Comparison of ENCODE assay signal across 9 mouse cellular contexts in the genomic region with DNA sequence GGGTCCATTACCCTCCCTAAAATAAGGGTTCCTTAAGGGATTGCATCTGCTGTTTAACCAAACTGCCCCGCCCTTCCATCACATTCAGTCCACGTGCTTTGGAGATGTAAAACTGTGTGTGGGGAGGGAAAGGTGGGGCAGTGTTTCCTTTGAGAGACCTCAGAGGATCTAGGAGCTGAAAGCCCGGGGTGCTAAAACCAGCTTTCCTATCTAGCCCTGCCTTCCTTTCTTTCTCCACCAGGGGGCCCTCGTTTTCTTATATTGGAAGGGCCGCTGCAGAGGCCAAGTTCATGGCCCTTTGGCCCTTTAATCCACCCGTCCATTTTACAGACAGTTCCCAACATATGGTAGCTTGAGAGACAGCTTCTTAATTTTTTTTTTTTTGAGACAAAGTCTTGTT. TPM values are rescaled to one million over a fixed set of nuclear protein-coding genes. Genes with fewer than 3 reads are reported as not detected.
DNase-seq lines count a peak whose midpoint lies in the region; ATAC-seq and TF ChIP-seq lines count a peak whose summit lies in the region.
"Had no signal": no experiment of that assay in that cellular context is flagged by ENCODE, and none has a peak within 500 bp of the region (broad histone marks: within the 10 kb centered on the region; RNA-seq: fewer than 3 reads in every experiment).

No protein-coding gene starts in this region.

- 3% methylated on average over 6 of the region's 6 CpGs for WGBS in intestine, embryonic 14.5 days
- WGBS in intestine, embryonic 16.5 days, result 2% methylated on average over 6 of the region's 6 CpGs
- WGBS in limb, embryonic 14.5 days, result 3% methylated on average over 6 of the region's 6 CpGs

- H3K4me1 ChIP-seq in intestine, embryonic 14.5 days (replicated peaks; ENCODE audit: control insufficient read depth, insufficient read depth, low read length), result peaks cover 36% of the 10 kb centered on the region
- H3K4me1 ChIP-seq in intestine, embryonic 16.5 days (ENCODE audit: control insufficient read depth, insufficient read depth, low read length), result peaks cover 29% of the 10 kb centered on the region
- peaks cover 28% of the 10 kb centered on the region for H3K4me1 ChIP-seq in limb, embryonic 14.5 days (ENCODE audit: control insufficient read depth, insufficient read depth, low read length)

- H3K27ac ChIP-seq in intestine, embryonic 14.5 days (ENCODE audit: low read depth), result no peak overlapping the region
- H3K27ac ChIP-seq in intestine, embryonic 16.5 days (ENCODE audit: low read length), result no peak overlapping the region
- H3K27ac ChIP-seq in limb, embryonic 14.5 days (replicated peaks; ENCODE audit: low read depth, low read length), result no peak overlapping the region
- H3K27ac ChIP-seq: lung, embryonic 15.5 days had no signal

- peak; percentile 83 for DNase-seq in intestine, embryonic 14.5 days (ENCODE audit: low spot score)
- peak; percentile 70 for DNase-seq in WW6 (ENCODE audit: low read depth, low spot score)
- peak; percentile 82 to 91 for DNase-seq in heart, postnatal 14 days
- peak; percentile 69 for DNase-seq in limb, embryonic 14.5 days (ENCODE audit: low spot score)
- DNase-seq in thymus, postnatal 0 days (ENCODE audit: low spot score), result peak; percentile 76

- intact Hi-C loops in heart, postnatal 14 days (cut with DNase I), result loop anchor here (1.0 to 5.0 kb wide), 3 partner anchors 20 to 214 kb away; no protein-coding TSS in a partner anchor

- TF ChIP-seq POLR2A in limb, embryonic 14.5 days (IDR thresholded peaks at IDR 0.05; ENCODE audit: borderline replicate concordance, extremely low read depth, insufficient read depth, insufficient read length), result no peak

- H3K9me3 ChIP-seq in intestine, embryonic 14.5 days (ENCODE audit: control insufficient read depth, low read length), result no peaks in the 10 kb centered on the region
- H3K9me3 ChIP-seq in intestine, embryonic 16.5 days (ENCODE audit: control insufficient read depth, low read length), result no peaks in the 10 kb centered on the region
- H3K9me3 ChIP-seq in limb, embryonic 14.5 days (ENCODE audit: control insufficient read depth, low read length), result no peaks in the 10 kb centered on the region
- H3K9me3 ChIP-seq: lung, embryonic 15.5 days had no signal

- H3K9ac ChIP-seq in intestine, embryonic 14.5 days (ENCODE audit: low read length), result no peak overlapping the region
- no peak overlapping the region for H3K9ac ChIP-seq in intestine, embryonic 16.5 days (ENCODE audit: low read depth, low read length)
- no peak overlapping the region for H3K9ac ChIP-seq in limb, embryonic 14.5 days (ENCODE audit: low read depth, low read length, severe bottlenecking)
- H3K9ac ChIP-seq: lung, embryonic 15.5 days had no signal

- no peaks in the 10 kb centered on the region for H3K36me3 ChIP-seq in intestine, embryonic 14.5 days (ENCODE audit: control insufficient read depth, insufficient read depth, low read length)
- no peaks in the 10 kb centered on the region for H3K36me3 ChIP-seq in intestine, embryonic 16.5 days (ENCODE audit: control insufficient read depth, insufficient read depth, low read length)
- no peaks in the 10 kb centered on the region for H3K36me3 ChIP-seq in limb, embryonic 14.5 days (ENCODE audit: control insufficient read depth, insufficient read depth, low read length)
- H3K36me3 ChIP-seq: lung, embryonic 15.5 days had no signal

- no peak for ATAC-seq in intestine, embryonic 14.5 days (replicated peaks; ENCODE audit: low FRiP score, low TSS enrichment, low read depth)
- no peak for ATAC-seq in intestine, embryonic 16.5 days
- ATAC-seq in common myeloid progenitor, adult 5-6 weeks (replicated peaks; ENCODE audit: low read depth, poor library complexity, severe bottlenecking), result peak; percentile 35
- no peak for ATAC-seq in limb, embryonic 14.5 days (ENCODE audit: low FRiP score, low read depth)
- peak; percentile 43 for ATAC-seq in neutrophil, adult 5-6 weeks (ENCODE audit: extremely low read depth, insufficient number of reproducible peaks, low FRiP score, poor library complexity, severe bottlenecking)

- H3K27me3 ChIP-seq in intestine, embryonic 14.5 days (replicated peaks; ENCODE audit: control insufficient read depth, insufficient read depth, low read length), result no peaks in the 10 kb centered on the region
- 0 out of 2 replicates have a peak, but pooled peaks cover 4% of the 10 kb centered on the region for H3K27me3 ChIP-seq in intestine, embryonic 16.5 days (replicated peaks; ENCODE audit: control insufficient read depth, insufficient read depth, low read length)
- no peaks in the 10 kb centered on the region for H3K27me3 ChIP-seq in limb, embryonic 14.5 days (ENCODE audit: control insufficient read depth, insufficient read depth, low read length)

- H3K4me3 ChIP-seq in intestine, embryonic 14.5 days (ENCODE audit: low read depth, low read length), result no peak overlapping the region
- no peak overlapping the region for H3K4me3 ChIP-seq in intestine, embryonic 16.5 days (ENCODE audit: low read length)
- no peak overlapping the region for H3K4me3 ChIP-seq in limb, embryonic 14.5 days (replicated peaks; ENCODE audit: low read length)
- H3K4me3 ChIP-seq: lung, embryonic 15.5 days had no signal

- H3K4me2 ChIP-seq in intestine, embryonic 14.5 days (ENCODE audit: low read length), result no peak overlapping the region
- no peak overlapping the region for H3K4me2 ChIP-seq in intestine, embryonic 16.5 days (ENCODE audit: low read depth, low read length)
- no peak overlapping the region for H3K4me2 ChIP-seq in limb, embryonic 14.5 days (replicated peaks; ENCODE audit: low read depth, low read length, severe bottlenecking)
- H3K4me2 ChIP-seq: lung, embryonic 15.5 days had no signal

RNA-seq across cellular contexts. Expression of a gene that starts 7.2 kb away (rescaled TPM):
- polyA plus RNA-seq in intestine, embryonic 14.5 days (2014; fragmentation: Nextera tagmentation; extraction: Ambion mirVana), result 5.0 and 5.1 TPM in 2 replicates
- 2.7 and 3.0 TPM in 2 replicates for polyA plus RNA-seq in intestine, embryonic 16.5 days (2015; fragmentation: Nextera tagmentation; extraction: Ambion mirVana)
- total RNA-seq in common myeloid progenitor, adult 5-6 weeks (2017), result 6.2 and 9.6 TPM in 2 replicates
- total RNA-seq in heart, postnatal 14 days (2021), result 10 to 100 TPM; 24.8 to 25.1 TPM
- 28.9 and 37.9 TPM in 2 replicates for polyA plus RNA-seq in limb, embryonic 14.5 days (2012; rRNA removed)
- 9.8 and 10.8 TPM in 2 replicates for polyA plus RNA-seq in limb, embryonic 14.5 days (2014; fragmentation: Nextera tagmentation; extraction: Ambion mirVana)
- 8.8 and 10.5 TPM in 2 replicates for total RNA-seq in neutrophil, adult 5-6 weeks (2017)
- 1.6 and 2.9 TPM in 2 replicates for polyA plus RNA-seq in thymus, postnatal 0 days (2015; fragmentation: Nextera tagmentation; extraction: Ambion mirVana)

RNA-seq across cellular contexts. Expression of a gene that starts 45.8 kb away (rescaled TPM):
- polyA plus RNA-seq in intestine, embryonic 14.5 days (2014; fragmentation: Nextera tagmentation; extraction: Ambion mirVana), result 2.1 and 2.5 TPM in 2 replicates
- polyA plus RNA-seq in intestine, embryonic 16.5 days (2015; fragmentation: Nextera tagmentation; extraction: Ambion mirVana), result 1.8 and 2.1 TPM in 2 replicates
- 14.2 and 16.1 TPM in 2 replicates for total RNA-seq in common myeloid progenitor, adult 5-6 weeks (2017)
- 10 to 100 TPM; 16.1 to 19.6 TPM for total RNA-seq in heart, postnatal 14 days (2021)
- polyA plus RNA-seq in limb, embryonic 14.5 days (2012; rRNA removed), result 13.7 and 14.1 TPM in 2 replicates
- polyA plus RNA-seq in limb, embryonic 14.5 days (2014; fragmentation: Nextera tagmentation; extraction: Ambion mirVana), result 2.6 and 3.0 TPM in 2 replicates
- 12.8 and 13.6 TPM in 2 replicates for total RNA-seq in neutrophil, adult 5-6 weeks (2017)
- polyA plus RNA-seq in thymus, postnatal 0 days (2015; fragmentation: Nextera tagmentation; extraction: Ambion mirVana), result 3.1 and 3.7 TPM in 2 replicates

RNA-seq across cellular contexts. Expression of a gene that starts 56.3 kb away (rescaled TPM):
- polyA plus RNA-seq in intestine, embryonic 14.5 days (2014; fragmentation: Nextera tagmentation; extraction: Ambion mirVana), result 0.11 and 0.15 TPM in 2 replicates
- 0.11 and 0.13 TPM in 2 replicates for polyA plus RNA-seq in intestine, embryonic 16.5 days (2015; fragmentation: Nextera tagmentation; extraction: Ambion mirVana)
- not detected in 2 replicates for total RNA-seq in common myeloid progenitor, adult 5-6 weeks (2017)
- under 1 TPM; 0.02 to 0.05 TPM for total RNA-seq in heart, postnatal 14 days (2021)
- 0.08 and 0.09 TPM in 2 replicates for polyA plus RNA-seq in limb, embryonic 14.5 days (2012; rRNA removed)
- polyA plus RNA-seq in limb, embryonic 14.5 days (2014; fragmentation: Nextera tagmentation; extraction: Ambion mirVana), result 0.07 TPM in 2 replicates
- total RNA-seq in neutrophil, adult 5-6 weeks (2017), result 0.12 TPM in 1 of 2 replicates, not detected in the other
- polyA plus RNA-seq in thymus, postnatal 0 days (2015; fragmentation: Nextera tagmentation; extraction: Ambion mirVana), result 0.27 and 0.38 TPM in 2 replicates

Comparison
In these comparisons a context has a peak if more than half of its experiments do, and no peak if none do; other contexts are left out.
1. ATAC-seq: peak in common myeloid progenitor, adult 5-6 weeks (single experiment) and neutrophil, adult 5-6 weeks (single experiment); none in intestine, embryonic 14.5 days (single experiment), intestine, embryonic 16.5 days (single experiment) and limb, embryonic 14.5 days (single experiment).
2. Peak in every context shown above with its lines, with median percentiles within 50 percentile points of each other: DNase-seq.